Mouse (Mus musculus) megakaryocyte, embryonic 14.5 days (primary cell): ENCODE measurements at regions not wholly inside any gene's neighbourhood (a gene's known extent, or its start where the extent isn't known, plus 50 kb on each side); places are given as distances from the start of the nearest gene placed in this dataset.

Experiments used
- H3K27me3 ChIP-seq: replicated peaks from 2 replicates; pipeline ENCODE3; 2012; ENCODE audit warnings: inconsistent platforms
- H3K36me3 ChIP-seq: replicated peaks from 2 replicates; pipeline ENCODE3; 2012; ENCODE audit warnings: low read length, inconsistent platforms, mixed read lengths
- H3K4me1 ChIP-seq: 2 replicates; pipeline ENCODE4 v1.6.1; 2012; ENCODE audit warnings: inconsistent platforms
- H3K4me3 ChIP-seq: replicated peaks from 2 replicates; pipeline ENCODE3; 2012; ENCODE audit warnings: moderate library complexity, mild to moderate bottlenecking, inconsistent platforms
- H3K9me3 ChIP-seq: 2 replicates; pipeline ENCODE4 v1.6.1; 2012; ENCODE audit warnings: inconsistent platforms
- FLI1 ChIP-seq: IDR thresholded peaks from 2 replicates; pipeline ENCODE4 v1.6.1; 2012; ENCODE audit warnings: low read length, inconsistent platforms, mixed read lengths
- GATA1 ChIP-seq: IDR thresholded peaks from 3 replicates; pipeline ENCODE4 v1.6.1; 2012; ENCODE audit warnings: mixed read lengths, low read length, inconsistent platforms, borderline replicate concordance

DNA sequence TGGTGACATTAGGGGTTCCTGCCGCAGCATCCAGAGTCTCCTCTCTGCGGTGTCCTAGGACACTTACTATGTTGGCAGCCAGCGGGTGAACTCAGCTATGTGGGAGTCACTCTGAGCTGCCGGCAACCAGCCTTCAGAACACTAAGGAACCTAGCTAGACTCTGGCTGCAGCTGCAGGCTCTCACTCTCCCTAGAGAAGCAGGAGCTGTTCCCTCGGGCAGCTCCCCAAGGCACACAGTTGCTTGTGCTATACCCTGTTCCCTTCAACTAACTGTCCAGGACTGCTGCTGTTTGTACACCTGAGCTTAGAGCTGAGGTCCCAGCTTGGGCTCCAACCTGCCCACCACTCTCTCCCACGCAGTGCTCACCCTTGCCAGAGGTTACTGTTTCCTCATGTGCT is 121.9 kb downstream of the Ets2 start:
- peaks cover 42% of the 10 kb centered on the region for H3K4me1 ChIP-seq
- H3K27me3 ChIP-seq: peaks cover 76% of the 10 kb centered on the region
- TF ChIP-seq FLI1 (no peak), GATA1 (no peak)
- H3K4me3 ChIP-seq: no peak overlapping the region
- H3K9me3 ChIP-seq: peaks cover 25% of the 10 kb centered on the region
- H3K36me3 ChIP-seq: no peaks in the 10 kb centered on the region

DNA sequence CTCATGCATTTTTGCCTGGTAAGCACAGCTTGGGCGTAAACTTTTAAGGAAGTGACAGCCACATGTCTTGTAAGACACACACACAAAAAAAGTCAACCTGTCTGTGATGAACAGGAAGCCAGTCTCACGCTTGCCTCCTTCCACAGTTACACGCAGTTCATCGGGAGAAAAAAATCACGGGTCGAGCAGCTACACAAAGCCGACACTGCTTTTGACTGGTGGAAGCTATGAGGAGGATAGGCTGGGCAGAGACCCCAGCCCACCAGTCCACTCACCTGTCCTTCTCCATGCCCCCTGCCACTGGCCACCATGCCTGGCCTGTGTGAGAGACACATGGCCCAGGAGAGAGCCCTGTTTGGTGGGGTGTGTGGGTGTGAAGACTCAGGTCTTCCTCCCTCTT is 119.2 kb downstream of the Ets2 start:
- Histone ChIP-seq H3K27me3 (peaks cover 89% of the 10 kb centered on the region), H3K36me3 (no peaks in the 10 kb centered on the region), H3K9me3 (peaks cover 46% of the 10 kb centered on the region), H3K4me1 (peaks cover 23% of the 10 kb centered on the region), H3K4me3 (no peak overlapping the region)
- TF ChIP-seq FLI1 (no peak), GATA1 (no peak)

DNA sequence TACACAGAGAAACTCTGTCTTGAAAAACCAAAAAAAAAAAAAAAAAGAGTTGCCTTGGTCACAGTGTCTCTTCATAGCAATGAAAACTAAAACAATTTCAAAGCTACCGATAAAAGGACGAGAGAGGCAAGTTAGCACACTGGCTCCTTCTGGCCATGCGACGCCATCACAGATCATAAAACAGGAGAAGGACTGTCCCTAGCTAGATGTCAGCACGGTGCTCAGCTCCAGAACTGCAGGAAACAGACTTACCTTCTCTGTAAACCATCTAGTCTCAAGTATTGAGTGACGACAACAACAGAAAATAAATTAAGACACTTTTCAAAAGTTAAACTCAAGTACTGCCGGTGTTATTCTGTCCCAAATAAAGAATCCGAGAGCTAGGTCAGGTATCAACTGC is 118.7 kb downstream of the Ets2 start:
- Histone ChIP-seq H3K9me3 (peaks cover 50% of the 10 kb centered on the region), H3K4me3 (no peak overlapping the region), H3K36me3 (no peaks in the 10 kb centered on the region), H3K4me1 (peaks cover 20% of the 10 kb centered on the region), H3K27me3 (peaks cover 89% of the 10 kb centered on the region)
- TF ChIP-seq GATA1 (no peak), FLI1 (no peak)

DNA sequence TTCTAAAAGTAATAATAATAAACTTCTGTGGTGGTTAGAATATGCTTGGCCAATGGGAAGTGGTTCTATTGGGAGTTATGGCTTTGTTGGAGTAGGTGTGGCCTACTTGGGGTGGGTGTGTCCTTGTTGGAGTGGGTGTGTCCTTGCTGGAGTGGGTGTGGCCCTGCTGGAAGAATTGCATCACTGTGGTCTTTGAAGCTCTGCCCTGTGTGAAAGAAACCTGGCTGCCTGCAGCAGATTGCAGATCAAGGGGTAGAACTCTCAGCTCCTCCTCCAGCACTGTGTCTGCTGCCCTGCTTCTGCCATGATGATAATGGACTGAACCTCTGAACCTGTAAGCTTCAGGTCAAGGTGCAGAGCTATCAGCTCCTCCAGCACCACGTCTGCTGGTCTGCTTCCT is 118.1 kb downstream of the Ets2 start:
- Histone ChIP-seq H3K9me3 (peaks cover 56% of the 10 kb centered on the region), H3K4me1 (peaks cover 18% of the 10 kb centered on the region), H3K4me3 (no peak overlapping the region), H3K27me3 (peaks cover 89% of the 10 kb centered on the region), H3K36me3 (no peaks in the 10 kb centered on the region)
- TF ChIP-seq FLI1 (no peak), GATA1 (no peak)

DNA sequence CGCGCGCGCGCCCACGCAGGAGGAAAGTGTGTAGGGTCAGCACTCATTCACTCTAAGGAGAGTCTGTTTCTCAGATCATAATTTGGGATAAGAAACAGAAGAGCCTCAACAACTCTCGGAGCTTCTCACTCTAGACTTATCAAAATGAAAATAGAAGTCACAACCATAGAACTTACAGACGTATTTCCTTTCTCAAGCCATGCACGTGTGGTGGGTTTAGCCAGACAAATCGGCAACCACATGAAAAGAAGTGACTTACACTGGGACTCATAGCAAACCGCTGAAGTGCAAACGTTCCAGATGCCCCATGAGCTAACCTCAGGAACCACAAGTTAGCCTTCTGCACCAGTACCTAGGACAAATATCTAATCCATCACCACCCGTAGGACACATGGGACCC is 114.1 kb downstream of the Ets2 start:
- peaks cover 60% of the 10 kb centered on the region for H3K9me3 ChIP-seq
- no peak for TF ChIP-seq GATA1
- no peak for TF ChIP-seq FLI1
- peaks cover 12% of the 10 kb centered on the region for H3K4me1 ChIP-seq

DNA sequence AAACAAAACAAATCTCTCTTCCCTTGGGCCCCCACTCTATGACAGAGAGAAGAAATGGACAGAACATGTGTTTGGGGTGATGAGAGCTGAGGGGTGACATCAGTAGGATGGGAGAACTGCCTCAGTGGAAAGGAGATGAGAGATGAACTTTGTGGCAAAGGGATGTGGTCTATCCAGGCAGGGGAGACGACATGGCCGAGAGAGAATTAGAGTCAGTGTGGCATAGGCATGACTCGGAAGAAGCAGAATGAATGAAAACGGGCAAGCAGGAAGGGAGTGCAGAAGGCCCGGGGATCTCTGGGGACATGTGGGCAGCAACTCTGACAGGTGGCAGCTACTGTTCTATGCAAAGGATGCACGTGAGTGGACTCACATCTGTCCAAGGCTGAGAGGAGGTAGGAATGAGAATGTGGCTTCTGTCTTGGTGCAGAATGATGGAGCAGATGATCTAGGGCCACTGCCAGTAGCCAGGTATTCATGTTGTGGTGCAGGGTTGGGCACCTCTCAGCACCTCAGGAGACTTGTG is 113.4 kb downstream of the Ets2 start:
- peaks cover 12% of the 10 kb centered on the region for H3K4me1 ChIP-seq
- TF ChIP-seq GATA1: no peak
- TF ChIP-seq FLI1: no peak
- H3K36me3 ChIP-seq: no peaks in the 10 kb centered on the region

More for the DNA sequence above, 114.1 kb downstream of the Ets2 start:
- H3K36me3 ChIP-seq: no peaks in the 10 kb centered on the region
- H3K4me3 ChIP-seq: no peak overlapping the region
- peaks cover 86% of the 10 kb centered on the region for H3K27me3 ChIP-seq

DNA sequence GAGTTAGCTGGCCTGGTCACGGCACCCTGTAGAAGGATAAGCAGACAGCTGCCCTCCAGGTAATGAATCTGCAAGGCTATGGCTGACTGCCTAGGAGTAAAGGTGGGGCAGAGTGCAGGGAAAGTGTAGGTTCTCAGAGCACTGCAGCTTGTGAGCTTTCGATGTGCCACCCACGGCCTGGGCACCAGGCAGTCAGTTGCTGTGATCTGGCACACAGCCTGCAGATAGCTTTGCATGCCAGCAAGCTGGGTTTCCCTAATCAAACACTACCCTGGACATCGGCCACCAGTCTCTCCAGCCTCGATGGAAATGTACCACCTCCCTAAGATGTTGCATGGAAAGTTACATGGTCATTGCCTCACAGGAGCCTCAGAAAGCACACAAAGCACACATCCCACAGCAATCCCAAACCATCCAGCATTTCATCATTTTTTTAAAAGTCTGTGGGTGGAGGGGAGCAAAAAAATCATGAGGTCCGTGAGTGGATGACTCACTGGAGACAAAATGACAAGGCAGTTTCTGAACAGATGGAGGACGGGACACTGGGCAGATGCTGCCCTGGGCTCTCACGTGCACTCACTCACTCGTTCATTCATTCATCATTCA is 112.7 kb downstream of the Ets2 start:
- H3K27me3 ChIP-seq: peaks cover 84% of the 10 kb centered on the region
- TF ChIP-seq GATA1 (no peak), FLI1 (no peak)
- peaks cover 12% of the 10 kb centered on the region for H3K4me1 ChIP-seq
- H3K9me3 ChIP-seq: peaks cover 50% of the 10 kb centered on the region
- no peaks in the 10 kb centered on the region for H3K36me3 ChIP-seq
- no peak overlapping the region for H3K4me3 ChIP-seq

More for the DNA sequence above, 113.4 kb downstream of the Ets2 start:
- H3K4me3 ChIP-seq: no peak overlapping the region
- peaks cover 87% of the 10 kb centered on the region for H3K27me3 ChIP-seq
- H3K9me3 ChIP-seq: peaks cover 57% of the 10 kb centered on the region

DNA sequence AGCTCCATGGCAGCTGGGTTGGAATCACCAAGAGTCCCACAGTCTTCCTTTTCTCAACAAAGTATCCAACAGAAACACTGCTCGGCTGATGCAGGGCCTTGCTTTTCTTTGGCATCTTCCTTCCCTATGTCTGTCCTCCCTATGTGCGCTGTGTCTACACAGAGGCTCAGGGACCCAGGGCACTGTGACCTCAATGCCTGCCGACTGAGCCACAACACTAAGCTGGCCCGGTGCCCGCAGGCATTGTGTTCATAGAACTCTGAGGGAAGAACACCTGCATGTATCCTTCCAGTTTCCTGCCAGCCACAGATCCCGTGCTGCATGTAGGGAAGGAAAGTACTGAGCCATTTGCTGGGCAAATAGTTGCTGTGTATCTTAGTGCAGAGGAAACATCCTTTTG is 109.2 kb downstream of the Ets2 start:
- Histone ChIP-seq H3K9me3 (peaks cover 17% of the 10 kb centered on the region), H3K27me3 (peaks cover 88% of the 10 kb centered on the region), H3K4me1 (peaks cover 12% of the 10 kb centered on the region), H3K36me3 (no peaks in the 10 kb centered on the region), H3K4me3 (no peak overlapping the region)
- TF ChIP-seq FLI1 (no peak), GATA1 (no peak)

DNA sequence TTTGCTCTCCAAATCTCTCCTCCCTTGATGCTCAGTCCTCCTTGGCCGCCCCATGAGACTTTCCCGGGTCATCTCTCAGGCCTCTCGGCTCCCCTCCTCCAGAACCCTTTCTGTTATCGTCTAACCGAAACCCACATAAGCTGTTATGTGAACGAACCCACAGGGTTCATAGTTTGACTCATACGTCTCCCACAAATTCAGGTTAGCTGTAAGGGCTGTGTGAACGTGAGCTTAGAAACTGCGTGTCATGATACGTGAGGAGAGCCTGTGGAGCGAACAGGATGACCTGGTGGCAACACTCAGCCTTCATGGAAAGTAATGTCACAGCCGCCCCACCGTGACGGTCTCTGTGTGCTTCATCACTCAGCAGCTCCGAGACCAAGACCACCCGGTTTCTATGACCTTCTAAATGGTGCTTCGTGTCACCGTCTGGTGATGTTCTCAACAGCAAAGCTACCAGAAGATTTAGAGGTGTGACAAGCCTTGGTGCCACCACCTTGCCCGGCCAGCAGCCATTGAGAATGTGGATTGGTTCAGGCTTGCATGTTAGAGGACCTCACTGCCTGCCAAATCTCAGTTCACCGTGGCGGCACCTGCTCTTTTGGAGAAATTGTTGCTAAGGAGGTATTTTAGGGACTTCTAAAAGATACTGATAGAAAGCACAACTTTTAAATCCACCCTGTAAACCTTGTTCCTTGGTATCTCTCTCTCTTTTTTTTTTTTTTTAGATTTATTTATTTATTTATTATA is 107.4 kb downstream of the Ets2 start:
- no peaks in the 10 kb centered on the region for H3K36me3 ChIP-seq
- 0 out of 2 replicates have a peak, but pooled peaks cover 2% of the 10 kb centered on the region for H3K9me3 ChIP-seq
- no peak overlapping the region for H3K4me3 ChIP-seq
- no peak for TF ChIP-seq FLI1
- H3K27me3 ChIP-seq: peaks cover 85% of the 10 kb centered on the region
- peaks cover under 1% of the 10 kb centered on the region; the same call in 1 of the 2 replicates for H3K4me1 ChIP-seq

DNA sequence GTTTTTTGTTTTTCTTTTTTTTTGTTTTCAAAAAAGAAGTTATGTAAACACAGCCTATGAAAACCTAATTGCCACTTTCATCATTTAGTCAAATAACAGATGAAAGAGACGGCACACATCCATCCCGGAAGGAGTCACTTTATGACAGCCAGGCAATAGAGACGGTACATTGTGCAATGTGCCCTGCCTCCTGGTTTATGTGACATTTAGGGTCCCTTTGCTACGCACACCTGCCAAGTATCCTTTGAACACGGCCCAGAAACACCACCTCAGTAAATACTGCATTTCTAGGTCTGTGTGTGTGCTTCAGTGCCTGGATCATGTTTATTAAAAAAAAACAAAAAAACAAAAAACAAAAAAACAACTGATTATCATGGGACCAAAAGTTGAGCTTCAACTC is 104.6 kb downstream of the Ets2 start:
- no peak for TF ChIP-seq FLI1
- no peak for TF ChIP-seq GATA1
- no peaks in the 10 kb centered on the region for H3K36me3 ChIP-seq

More for the DNA sequence above, 104.6 kb downstream of the Ets2 start:
- Histone ChIP-seq H3K4me3 (no peak overlapping the region), H3K9me3 (no peaks in the 10 kb centered on the region), H3K27me3 (peaks cover 85% of the 10 kb centered on the region), H3K4me1 (no peaks in the 10 kb centered on the region; the same call in 1 of the 2 replicates)
